Mouse (Mus musculus) layer of hippocampus, adult 18-20 months (tissue): Measurements from ENCODE around the gene Chd5. TPM values are rescaled to one million over a fixed set of nuclear protein-coding genes. Genes with fewer than 3 reads are reported as not detected.

ENCODE experiments used
- DNase-seq, 2 experiments: peaks; one replicate each; pipeline ENCODE4 v3.0.0; 2022; ENCODE audit warnings: low spot score in 2 of 2
- long read RNA-seq: library from polyadenylated mRNA; stranded (forward); transcript quantifications from one replicate; pipeline ENCODE4 v2.0.0, GENCODE M21; 2021
- total RNA-seq, 2 experiments: library from RNA; stranded (reverse); gene quantifications; 2 replicates each; pipeline ENCODE4 v1.2.3; 2021

Gene Chd5
- total RNA-seq: 100 to 1,000 TPM; 129 to 131 TPM
- long read RNA-seq, full-length matches to known transcripts: 6 of 90 reads
- long read RNA-seq, partial matches to known transcripts: 77 of 90 reads
- long read RNA-seq, other reads (novel, unspliced or antisense): 7 of 90 reads

- DNase-seq: peak; percentile 60 to 67
These were observed at the start of gene Chd5 for GRCm38 (mm10) chr4:152338419-152339292. Gene Chd5 (plus strand): TSS chr4:152338651.

GRCm38 (mm10) chr4:152290385-152290784 is 48.1 kb upstream of the Chd5 start:
- DNase-seq: no peak

GRCm38 (mm10) chr4:152290991-152291390 is 47.5 kb upstream of the Chd5 start:
- DNase-seq: no peak

GRCm38 (mm10) chr4:152291562-152291961 is 46.9 kb upstream of the Chd5 start, which contains the start of gene Hes3:
Gene Hes3 (minus strand): TSS chr4:152291662.
- DNase-seq: no peak

GRCm38 (mm10) chr4:152292102-152292765 is 46.2 kb upstream of the Chd5 start:
- DNase-seq: no peak

- no peak for DNase-seq
These were observed 44.1 kb upstream of the Chd5 start for GRCm38 (mm10) chr4:152294188-152294929.

- DNase-seq: no peak
These were observed 42.5 kb upstream of the Chd5 start for GRCm38 (mm10) chr4:152295916-152296315.

GRCm38 (mm10) chr4:152296371-152296770 is 42.1 kb upstream of the Chd5 start:
- DNase-seq: no peak

- DNase-seq: peak; percentile 99
These were observed 41.3 kb upstream of the Chd5 start, which contains the start of gene Icmt for GRCm38 (mm10) chr4:152296874-152297861. Gene Icmt (plus strand): TSS chr4:152297227.

- DNase-seq: no peak
These were observed 39.6 kb upstream of the Chd5 start for GRCm38 (mm10) chr4:152298836-152299235.

GRCm38 (mm10) chr4:152300375-152300774 is 38.1 kb upstream of the Chd5 start:
- no peak for DNase-seq

- no peak for DNase-seq
These were observed 36.4 kb upstream of the Chd5 start for GRCm38 (mm10) chr4:152302012-152302411.

- DNase-seq: no peak
These were observed 35.3 kb upstream of the Chd5 start for GRCm38 (mm10) chr4:152303172-152303571.

GRCm38 (mm10) chr4:152304685-152305084 is 33.8 kb upstream of the Chd5 start:
- DNase-seq: no peak

GRCm38 (mm10) chr4:152305991-152306390 is 32.5 kb upstream of the Chd5 start:
- DNase-seq: no peak

GRCm38 (mm10) chr4:152307542-152307941 is 30.9 kb upstream of the Chd5 start:
- no peak for DNase-seq

GRCm38 (mm10) chr4:152312186-152312585 is 26.3 kb upstream of the Chd5 start:
- DNase-seq: no peak

- DNase-seq: no peak
These were observed 25.2 kb upstream of the Chd5 start for GRCm38 (mm10) chr4:152313211-152313632.

- DNase-seq: no peak
These were observed 24.5 kb upstream of the Chd5 start for GRCm38 (mm10) chr4:152313934-152314333.
